Mouse (Mus musculus) adrenal gland, postnatal 25 days (tissue): ENCODE data around the gene Raf1. TPM values are rescaled to one million over a fixed set of nuclear protein-coding genes. Genes with fewer than 3 reads are reported as not detected.
A peak's percentile ranks its signal among the peaks of the same experiment; 100 is the strongest.

Experiments used
- DNase-seq: peaks from one replicate; pipeline ENCODE4 v3.0.0; 2021; ENCODE audit warnings: mixed read lengths
- long read RNA-seq: library from polyadenylated mRNA; stranded (forward); transcript quantifications from one replicate; pipeline ENCODE4 v2.0.0, GENCODE M21; 2021
- total RNA-seq: library from RNA; stranded (reverse); gene quantifications from 2 replicates; pipeline ENCODE4 v1.2.3, GENCODE M21; 2021

The Raf1 gene
- 115 and 155 TPM in 2 replicates for total RNA-seq
- long read RNA-seq, transcript Raf1-201 (17 exons, 3,070 nt), result major isoform, 74 of 120 reads
- long read RNA-seq, transcript Raf1-202 (17 exons, 2,946 nt), result minor isoform, 5 of 120 reads
- long read RNA-seq, partial matches to known transcripts, result 16 of 120 reads
- long read RNA-seq, other reads (novel, unspliced or antisense), result 20 of 120 reads

DNA sequence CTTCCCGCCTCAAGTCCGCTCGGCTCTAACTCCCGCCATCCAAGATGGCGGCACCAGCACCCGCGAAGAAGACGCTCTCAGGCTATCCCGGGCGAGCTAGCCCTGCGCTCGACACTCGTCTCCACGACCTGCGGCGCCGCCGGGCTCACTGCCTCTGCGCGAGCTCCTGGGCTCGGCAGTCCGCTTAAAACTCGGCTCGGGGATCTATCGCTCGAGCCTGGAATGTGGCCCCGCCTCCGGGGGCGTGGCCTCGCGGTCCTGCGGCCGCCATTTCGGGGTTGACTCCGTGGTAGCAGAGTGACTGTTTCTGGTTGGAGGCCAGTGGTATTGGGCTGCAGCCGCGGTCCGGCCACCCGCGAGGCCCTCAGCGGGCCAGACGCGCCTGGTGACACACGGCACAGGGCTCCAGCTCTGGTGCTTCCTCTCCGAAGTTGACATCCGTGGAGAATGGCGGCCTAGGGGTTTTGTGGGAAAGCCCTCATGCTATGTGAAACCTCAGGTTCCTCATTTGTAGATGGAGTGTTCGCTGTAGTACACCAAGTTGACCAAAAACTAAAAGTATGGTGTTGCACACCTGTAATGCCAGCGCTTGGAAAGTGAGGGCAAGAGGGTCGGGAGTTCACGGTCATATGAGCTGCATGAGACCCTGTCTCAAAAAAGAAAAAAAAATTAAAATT is at the start of gene Raf1:
Raf1 (minus strand) TSS at position 184 of the 677 bp plus-strand sequence.
- DNase-seq, result peak; percentile 98

DNA sequence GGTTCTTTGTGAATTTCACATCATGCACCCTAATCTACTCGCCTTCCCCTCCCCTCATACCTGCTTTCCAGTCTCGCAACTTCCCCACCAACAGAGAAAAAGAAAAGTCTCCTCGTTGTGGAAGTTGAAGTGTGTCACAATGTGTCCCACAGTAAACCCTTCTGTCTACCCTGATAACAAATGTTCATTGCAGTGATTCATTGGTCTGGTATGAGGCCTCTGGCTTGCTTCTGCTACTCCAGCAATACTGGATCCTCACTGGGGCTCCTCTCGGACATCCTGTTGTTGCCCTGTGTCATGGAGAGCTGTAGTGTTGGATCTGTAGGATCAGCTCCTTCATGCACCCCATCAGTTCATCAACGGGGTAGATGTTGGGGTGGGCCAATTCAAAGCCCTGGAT is 45.8 kb upstream of the Raf1 start:
- no peak for DNase-seq

DNA sequence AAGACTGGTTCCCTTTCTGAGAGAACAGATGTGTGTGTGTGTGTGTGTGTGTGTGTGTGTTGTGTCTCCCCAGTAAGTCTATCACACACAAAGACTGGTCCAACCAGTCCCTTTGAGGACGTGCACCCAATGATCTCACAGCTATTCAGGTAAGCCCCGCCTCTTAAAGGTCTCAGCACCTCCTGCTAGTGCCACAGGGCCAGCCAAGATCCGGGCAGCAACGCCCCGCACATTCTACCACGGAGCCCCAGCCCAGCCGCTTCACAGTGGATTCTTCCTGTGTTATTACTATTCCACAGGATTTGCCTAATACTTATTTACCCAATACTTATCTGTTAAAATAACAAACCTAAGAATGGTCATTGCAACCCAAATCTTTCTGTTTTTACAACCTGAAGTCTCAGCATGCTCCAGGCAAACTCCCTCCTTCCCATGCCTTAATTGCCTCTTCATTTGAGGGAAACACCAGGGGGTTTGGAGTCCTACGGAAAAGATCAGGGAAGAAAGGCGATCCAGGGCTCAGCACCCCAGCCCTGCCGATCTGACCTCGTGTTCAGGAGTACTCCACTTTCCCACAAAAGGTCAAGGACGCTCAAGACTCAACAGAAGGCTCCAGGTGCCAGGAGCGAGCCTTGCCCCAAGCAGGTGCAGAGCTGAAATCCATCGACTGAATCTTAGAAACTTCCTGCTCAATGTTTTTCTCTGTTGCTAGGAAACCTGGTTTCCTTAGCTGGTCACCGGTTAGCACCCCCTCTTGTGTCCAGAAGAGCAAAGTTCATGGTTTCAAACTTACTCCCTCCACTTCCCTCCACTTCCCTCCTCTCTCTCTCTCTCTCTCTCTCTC is 41.5 kb upstream of the Raf1 start:
- DNase-seq, result peak; percentile 52

DNA sequence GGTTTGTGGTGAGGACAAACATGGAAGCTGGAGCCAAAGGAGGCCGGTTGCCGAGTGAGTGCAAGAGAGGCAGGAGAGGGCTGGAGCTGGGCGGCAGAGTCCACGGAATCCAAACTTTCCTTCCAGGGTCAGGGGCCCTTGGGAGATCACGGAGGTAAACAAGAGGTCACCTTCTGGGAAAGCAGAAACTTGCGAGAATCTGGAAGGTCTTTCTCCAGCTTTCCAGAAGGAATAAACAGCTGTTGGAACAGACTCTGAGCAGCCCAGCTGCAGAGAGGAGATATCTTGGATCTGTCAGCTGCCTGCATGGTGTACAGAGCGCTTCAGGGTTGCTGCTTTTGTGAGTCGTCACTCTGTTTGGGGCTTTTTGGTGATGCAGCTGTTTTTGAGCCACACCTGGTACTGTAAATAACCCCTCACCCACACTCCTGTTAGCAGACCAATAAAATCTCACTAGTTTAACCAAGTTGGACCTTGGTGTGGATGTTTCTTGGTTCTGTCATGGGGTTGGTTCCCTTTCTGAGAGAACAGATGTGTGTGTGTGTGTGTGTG is 40.7 kb upstream of the Raf1 start:
- no peak for DNase-seq

DNA sequence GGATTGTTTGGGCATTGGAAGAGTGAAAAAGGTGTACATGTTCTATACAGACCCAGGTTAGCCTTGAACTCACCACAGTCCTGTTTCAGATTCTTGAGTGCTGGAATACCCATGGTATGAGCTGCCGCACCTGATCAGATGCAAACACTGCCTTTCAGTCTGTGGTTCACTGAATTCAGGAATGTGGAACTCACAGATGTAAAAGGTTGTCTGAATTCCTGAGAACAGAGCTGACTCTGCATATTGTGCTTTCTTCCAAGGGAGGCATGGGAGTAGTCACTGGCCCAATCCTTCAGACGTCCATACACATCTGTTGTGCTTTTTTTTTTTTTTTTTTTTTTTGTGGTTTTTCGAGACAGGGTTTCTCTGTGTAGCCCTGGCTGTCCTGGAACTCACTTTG is 34.8 kb upstream of the Raf1 start:
- no peak for DNase-seq

DNA sequence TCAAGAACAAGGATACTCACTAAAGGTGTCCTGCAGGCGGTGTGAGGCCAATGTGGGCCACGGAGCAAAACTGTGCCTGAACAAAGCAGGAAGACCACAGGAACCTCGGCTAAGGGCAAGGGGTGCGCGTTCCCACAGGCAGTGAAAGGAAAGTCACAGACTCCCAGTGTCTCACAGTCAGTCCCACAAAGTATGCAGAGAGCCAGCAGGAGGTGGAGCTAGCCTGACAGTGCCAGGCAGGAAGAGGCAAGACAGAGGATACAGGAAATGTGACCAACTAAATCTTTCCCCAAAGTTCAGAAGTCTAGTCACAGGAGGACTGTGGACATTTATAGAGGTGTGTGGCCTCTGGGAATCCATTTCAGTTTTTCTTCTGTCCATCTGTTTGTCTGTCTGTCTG is 26.5 kb upstream of the Raf1 start:
- no peak for DNase-seq

DNA sequence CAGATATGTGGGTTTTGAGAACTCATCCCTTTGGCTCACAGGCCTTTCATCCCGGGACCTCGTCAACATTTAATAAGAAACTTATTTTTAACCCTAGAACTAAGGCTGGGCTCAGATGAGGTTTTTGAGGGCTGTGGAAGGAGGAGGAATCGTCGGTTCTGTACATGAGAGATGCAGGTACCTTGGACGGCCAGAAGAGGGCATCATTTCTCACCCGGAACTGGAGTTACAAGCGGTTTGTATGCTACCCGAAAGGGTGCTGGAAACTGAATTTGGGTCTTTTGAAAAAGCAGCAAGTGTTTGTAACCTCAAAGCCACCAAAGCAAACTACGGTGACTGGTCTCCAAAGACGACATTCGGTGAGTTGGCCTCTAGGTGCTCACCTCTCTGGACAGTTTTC is 24.9 kb upstream of the Raf1 start:
- no peak for DNase-seq

DNA sequence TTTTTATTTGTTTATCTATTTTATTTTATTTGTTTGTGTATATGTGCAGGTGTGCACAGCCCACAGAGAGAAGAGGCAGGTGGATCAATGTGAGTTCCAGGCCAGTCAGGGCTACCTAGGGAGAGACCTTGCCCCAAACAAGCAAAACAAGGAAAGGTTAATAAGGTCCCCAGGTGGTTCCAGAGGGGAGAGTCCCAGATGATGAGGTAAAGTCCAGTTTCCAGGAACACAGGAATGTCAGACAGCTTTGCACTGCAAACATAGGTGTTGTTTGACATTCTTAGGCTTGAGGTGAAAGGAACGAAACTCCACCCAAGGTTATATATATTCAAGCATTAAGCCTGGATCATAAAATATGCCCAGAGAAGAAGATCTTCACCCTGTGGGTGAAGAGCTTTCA is 24.3 kb upstream of the Raf1 start:
- no peak for DNase-seq

DNA sequence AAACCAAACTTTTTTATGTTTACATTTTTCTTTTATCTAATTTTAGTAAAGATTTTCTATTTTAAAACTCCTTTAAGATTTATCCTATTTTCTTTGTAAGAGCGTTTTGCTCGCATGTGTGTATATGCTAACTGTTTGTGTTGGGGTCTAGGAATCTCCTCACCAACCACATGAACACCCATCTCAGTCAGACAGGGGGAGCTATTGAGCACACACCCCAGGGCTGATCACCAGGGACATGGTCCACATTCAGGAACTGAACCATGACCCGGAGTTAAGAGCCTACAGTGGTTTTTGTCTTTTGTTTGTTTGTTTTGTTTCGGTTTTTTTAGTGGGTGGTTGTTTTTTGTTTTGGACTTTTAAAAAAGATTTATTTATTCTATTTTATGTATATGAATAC is 22.3 kb upstream of the Raf1 start:
- DNase-seq, result no peak

DNA sequence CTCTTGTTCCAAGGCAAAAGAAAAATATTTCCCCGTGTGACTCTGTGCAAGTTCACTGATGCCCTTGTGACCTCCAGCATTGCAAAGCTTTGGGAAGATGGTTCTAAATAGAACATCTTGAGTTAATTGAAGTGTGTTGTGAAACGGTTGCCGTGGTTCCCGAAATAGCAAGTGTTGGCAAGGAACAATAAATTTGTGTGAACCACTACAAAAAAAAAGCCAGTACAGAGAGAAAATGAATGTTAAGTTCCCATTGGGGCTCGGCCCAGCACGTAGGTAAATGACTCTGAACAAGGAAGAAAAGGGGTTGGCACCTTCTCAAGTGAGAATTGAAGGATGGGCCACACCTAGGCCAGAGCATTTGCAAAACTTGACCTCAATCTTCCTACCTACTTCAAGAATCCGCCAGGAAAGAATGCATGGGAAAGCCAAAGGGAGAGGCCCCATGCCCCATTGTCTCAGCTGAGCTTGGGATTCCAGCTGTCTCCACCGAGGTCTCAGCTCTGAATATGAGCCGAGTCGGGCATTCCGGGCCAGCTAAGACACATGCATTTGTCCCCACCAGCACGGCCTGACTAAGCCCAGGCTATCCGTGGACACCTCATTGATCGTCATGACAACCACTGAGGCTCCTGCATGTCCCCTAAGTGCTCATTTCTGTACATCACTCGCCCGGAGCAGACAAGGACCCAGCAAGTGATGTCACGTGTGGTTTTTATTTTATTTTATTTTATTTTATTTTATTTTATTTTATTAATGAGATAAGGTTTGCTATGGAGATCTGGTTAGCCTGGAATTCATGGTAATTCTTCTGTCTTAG is 21.5 kb upstream of the Raf1 start:
- no peak for DNase-seq

DNA sequence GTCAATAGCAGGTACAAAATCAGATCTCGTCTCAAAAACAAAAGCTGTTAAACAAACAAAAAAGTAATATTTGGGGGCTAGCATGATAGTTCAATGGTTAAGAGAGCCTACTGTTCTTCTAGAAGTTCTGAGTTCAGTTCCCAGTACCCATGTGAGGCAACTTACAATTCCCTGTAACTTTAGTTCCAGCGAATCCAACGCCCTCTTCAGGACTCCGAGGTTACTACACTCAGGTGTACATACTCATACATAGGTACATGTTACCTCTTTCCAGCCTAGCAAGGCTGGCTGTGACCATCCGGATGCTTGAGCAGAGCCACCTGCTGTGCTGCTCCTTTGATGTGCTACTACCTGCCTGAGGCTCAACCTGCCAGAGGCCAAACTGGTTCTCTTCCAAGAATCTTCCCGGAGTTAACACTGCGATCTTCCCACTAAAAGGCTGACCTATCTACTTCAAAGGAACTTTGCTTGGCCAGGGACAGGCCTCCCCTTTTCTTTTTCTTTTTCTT is 20.3 kb upstream of the Raf1 start:
- no peak for DNase-seq

DNA sequence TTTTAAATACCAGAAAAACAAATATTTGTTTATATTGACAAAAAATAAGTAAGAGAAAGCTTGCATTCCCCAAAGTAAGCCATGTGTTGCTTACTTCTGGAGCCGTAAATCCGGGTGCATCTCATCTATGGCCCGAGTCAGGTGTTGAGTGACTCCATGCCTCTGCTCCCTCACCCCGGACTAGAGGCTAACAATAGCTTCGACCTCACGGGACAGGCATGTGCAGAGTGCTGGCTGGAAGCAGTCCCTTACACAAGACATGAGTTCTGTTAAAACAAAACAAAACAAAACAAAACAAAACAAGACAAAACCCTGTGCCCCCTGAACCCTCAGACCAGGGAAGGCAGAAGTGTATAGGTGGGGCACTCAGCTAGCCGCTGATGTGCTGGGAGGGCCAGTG is 18.7 kb upstream of the Raf1 start:
- DNase-seq, result no peak

DNA sequence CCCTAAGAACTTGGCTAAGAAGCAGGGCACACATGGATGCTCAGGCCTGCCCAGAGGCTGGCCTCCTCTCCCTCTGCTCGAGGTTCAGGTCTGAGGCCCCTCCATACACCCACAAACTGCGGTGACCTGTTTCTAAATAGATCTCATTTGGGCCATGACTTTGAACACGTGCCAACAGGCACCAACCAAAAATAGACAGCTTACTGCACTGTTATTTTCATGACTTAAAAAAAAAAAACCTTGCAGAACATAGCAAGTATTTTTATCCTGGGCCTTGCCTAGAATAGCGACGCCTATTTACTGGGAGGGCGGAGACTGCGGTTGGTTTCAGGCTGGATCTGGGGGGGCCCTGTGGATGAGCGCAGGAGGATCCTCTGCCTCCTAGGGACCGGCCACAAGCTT is 18.0 kb upstream of the Raf1 start:
- DNase-seq, result no peak

DNA sequence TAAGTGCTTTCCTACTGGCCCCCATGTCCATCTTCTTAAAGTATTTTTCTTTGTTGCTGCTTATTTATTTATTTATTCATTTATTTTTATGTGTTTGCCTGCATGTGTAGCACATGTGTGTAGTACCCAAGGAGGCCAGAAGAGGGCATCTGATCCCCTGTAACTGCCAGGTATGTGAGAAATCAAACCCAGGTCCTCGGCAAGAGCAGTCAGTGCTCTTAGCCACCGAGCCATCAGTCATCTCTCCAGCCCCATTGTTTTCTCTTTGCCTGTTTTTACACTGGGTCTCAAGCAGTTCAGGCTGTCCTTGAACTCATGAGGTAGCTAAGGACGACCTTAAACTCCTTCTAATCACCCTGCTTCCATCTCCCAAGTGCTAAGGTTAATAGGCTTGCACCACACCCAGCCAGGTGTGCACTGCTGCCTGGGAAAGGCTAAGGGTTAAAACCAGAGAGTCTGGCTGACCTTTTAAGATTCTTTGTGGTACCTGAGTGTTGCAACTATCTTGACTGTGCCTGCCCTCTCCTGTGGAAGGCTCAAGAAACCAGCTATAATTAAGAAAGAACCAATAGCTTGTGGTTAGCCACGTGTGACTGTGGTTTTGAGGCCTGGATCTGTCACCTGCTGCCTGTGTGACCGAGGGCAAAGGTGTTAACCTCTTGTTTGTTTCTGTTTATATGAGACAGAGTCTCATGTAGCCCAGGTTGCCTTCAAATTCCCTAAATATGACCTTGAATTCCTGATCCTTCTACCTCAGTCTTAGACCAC is 16.7 kb upstream of the Raf1 start:
- DNase-seq, result no peak

DNA sequence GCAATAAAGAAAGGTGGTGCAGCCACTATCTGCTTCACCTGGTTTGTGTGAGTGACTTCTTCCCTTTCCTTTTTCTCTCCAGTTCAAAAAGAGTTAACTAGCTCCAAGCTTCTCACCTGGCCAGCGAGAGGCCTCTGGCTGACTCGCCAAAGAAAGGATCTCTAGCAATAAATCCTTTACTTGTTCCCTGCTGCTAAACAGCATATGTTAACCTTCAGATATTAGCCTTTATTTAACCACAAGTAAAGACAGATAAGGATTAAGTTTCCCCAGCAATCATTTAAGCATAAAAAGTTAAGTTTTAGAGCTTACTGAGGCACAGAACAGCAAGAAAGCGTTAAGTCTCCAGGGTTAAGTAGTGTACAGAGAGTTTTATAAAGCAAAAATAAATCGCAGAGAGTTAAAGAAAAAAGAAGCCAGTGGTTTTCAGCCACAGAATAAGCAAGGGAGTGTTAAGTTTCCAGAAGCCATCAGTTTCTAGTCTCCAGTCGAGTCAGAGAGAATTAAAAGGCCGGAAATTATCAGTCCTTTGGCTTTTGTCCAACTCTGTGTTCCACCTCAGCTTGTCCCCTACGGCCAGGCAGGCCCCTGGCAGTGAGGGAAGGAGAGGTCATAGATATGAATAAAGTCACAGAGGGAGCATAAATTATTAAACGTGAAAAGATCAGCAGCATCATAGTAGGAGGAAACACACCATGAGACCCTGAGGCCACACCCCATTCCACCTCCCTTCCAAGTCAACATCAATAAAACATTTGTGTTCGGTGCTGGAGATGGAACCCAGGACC is 15.9 kb upstream of the Raf1 start:
- no peak for DNase-seq

DNA sequence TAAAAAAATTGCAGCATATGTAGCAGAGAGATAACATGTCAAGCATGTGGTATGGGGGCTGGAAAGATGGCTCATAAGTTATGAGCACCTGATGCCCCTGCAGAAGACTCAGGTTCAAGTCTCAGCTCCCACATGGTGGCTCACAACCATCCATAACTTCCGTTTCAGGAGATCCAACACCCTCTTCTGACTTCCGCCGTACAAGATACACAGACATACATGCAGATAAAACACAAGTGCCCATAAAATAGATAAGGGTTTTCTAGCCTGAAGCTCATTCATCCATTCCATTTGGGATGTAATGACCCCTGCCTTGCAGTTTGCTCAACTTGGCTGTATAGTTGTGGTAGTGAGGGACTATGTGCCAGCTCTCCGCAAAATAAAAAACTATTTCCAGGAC is 13.7 kb upstream of the Raf1 start:
- no peak for DNase-seq

DNA sequence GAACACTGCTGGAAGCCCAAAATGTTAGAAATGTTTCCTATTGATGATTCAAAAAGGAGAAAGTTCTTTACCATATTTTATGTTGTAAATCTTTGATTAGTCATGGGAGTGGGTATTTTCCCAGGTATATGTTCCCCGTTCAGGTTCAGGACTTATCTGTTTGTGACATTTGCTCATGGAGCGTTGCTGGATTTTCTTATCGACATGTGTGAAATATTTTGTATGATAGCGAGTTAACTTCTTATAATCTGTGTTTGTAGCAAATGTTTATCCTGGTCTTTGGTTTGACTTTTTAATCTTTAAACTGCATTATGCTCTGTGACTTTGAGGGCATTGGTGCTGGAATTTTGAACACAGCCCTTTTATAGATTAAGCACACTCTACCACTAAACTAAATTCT is 12.2 kb upstream of the Raf1 start:
- DNase-seq, result no peak

DNA sequence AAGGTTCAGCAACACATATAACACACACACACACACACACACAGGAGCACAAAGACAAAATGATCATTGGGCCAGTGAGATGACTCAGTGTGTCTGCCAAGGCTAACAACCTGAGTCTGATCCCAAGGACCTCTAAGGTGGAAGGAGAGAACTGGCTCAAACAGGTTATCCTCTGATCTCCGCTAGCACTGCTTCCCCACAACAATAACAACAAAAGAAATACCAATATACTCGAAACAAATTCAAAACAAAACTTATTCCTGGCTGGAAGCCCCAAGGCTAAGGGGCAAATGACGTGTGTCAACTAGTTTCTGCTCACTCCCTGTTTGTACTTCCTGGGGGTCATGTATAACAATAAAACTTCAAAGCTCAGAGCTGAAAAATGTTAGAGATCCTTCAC is 11.3 kb upstream of the Raf1 start:
- no peak for DNase-seq

DNA sequence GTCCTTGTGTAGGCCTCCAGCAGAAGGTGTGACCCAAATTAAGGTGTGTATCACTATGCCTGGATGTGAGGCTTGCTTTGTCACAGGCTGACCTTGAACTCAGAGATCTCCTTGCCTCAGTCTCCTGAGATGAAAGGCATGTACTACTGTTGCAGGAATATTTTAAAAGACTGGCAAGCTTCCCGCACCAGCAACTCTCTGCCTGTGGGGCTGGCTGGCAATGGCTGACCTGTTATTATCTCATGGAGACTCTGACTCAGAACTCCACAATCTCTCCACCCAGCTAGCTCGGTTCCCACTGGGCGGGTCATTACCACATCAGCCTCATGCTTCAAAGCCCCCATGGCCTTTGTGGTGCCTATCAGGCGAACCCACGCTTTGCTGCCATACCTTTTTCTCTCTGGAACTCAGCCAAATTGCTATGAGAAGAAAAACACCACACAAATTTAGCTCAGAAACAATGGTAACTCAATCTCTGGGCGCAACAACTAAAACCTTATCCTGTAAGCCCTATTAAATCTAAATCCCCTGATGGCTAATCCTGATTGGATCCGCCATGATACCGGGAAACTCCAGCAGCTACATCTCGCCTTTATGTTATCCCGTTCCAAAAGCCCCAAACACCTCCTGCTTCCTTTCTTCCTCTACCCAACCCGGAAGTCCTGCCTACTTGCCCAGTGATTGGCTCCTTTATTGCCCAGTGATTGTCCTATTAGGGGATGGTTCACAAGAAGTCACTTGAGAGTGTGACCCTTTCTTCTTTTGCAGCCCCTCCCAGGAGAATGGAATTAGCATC is 8.6 kb upstream of the Raf1 start:
- DNase-seq, result no peak

DNA sequence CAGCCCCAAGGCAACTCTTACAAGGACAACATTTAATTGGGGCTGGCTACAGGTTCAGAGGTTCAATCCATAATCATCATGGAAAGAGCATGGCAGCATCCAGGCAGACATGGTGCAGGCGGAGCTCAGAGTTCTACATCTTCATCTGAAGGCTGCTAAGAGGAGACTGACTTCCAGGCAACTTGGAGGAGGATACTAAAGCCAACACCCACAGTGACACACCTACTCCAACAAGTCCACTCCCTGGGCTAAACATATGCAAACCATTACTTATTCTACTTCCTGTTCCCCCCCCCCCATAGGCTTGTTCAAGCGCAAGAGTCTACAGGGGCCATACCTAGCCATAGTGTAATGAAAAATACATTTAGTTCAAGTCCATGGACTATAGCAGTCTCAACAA is 7.8 kb upstream of the Raf1 start:
- no peak for DNase-seq
